Mouse (Mus musculus) mesoderm, embryonic 11.5 days (tissue): ENCODE data around the gene Gmppa.

ENCODE experiments used
- DNase-seq: peaks from one replicate; pipeline ENCODE4 v3.0.0-alpha.2; 2012; ENCODE audit warnings: low read depth, low spot score

Gene Gmppa

DNA sequence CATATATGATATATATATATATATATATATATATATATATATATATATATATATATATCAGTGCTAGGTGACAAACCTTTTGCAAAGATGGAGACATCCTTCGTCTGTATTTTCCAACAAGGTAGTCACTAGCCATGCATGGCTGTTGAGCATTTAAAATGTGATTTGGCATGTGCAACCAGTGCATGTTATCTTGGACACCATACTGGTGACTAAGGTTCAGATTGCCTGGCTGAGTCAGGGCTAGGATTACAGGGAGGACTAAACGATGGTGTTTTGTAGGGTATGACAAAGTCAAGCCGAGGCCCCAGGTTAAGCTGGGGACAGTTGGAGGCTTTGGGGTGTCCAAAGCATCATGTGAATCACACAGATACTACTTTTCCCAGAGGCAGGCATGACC is 19.7 kb downstream of the Gmppa start:
- DNase-seq: no peak

DNA sequence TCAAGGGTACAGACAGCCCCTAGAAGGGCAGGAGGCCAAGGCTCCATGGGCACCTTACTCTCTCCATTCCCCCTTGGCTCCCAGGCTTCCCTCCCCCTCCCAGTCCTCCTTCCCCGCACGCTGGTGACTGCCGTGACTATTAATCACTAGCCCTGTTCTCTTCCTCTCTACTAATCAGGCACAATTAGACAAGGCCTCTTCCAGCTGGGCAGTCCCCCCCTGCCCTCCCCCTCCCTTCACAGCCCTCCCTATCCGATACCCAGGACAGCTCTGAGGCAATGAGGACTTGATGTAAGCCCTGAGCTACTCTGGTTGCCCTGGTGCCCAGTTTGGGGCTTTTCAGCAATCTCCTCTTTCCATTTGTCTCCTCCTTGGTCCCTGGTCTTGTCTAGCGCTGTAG is 20.2 kb downstream of the Gmppa start:
- DNase-seq: no peak

DNA sequence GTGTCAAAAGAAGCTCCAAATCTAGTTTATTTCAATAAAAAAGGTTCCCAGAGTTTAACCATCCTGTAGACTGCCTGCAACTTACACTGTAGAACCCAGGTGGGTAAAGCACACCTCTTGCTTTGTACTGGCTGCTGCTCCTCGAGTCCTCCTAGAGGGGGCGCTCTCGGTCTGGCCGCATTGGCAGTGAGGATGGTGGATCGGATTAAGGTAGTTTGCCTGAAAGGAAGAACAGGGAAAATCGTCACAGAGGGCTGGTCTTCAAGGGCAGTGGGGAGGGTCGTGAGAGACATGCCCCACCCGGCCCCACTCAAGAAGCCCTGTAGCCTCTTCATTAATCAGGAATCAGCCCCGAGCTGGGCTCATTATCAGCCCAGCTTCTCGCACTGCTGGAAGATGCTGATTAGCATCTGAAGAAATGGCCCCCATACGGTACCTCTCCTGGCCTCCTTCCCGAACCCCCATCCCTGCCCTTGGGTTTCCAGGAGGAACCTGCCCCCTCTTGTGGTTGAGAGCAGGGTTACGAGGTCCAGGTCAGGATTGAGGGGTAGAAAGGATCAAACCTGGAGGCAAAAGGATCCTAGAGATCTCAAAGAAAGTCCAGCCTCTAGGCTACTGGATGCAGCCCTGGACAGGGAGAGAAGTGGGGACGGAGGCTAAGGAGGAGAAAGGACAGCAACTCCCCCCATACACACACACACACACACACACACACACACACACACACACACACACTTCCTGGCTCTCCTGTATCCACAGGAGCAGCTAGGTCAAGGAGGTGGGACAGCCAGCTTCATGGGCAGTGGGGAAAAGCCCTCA is 21.2 kb downstream of the Gmppa start:
- no peak for DNase-seq

DNA sequence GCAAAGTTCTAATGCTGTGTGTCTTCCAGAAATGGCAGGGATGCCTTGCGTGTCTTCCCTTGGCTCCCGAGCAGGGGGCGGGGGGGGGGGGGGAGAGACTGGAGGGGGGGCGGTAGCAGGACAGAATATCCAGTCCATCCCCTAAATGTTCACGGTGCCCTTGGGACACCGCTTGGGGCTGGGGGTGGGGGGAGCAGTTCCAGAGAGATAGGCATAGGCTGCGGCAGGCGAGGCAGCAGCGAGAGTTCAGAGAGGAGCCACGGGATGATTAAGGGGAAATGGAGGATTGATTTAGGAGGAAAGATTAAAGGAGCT is 21.9 kb downstream of the Gmppa start:
- peak; percentile 75 for DNase-seq

DNA sequence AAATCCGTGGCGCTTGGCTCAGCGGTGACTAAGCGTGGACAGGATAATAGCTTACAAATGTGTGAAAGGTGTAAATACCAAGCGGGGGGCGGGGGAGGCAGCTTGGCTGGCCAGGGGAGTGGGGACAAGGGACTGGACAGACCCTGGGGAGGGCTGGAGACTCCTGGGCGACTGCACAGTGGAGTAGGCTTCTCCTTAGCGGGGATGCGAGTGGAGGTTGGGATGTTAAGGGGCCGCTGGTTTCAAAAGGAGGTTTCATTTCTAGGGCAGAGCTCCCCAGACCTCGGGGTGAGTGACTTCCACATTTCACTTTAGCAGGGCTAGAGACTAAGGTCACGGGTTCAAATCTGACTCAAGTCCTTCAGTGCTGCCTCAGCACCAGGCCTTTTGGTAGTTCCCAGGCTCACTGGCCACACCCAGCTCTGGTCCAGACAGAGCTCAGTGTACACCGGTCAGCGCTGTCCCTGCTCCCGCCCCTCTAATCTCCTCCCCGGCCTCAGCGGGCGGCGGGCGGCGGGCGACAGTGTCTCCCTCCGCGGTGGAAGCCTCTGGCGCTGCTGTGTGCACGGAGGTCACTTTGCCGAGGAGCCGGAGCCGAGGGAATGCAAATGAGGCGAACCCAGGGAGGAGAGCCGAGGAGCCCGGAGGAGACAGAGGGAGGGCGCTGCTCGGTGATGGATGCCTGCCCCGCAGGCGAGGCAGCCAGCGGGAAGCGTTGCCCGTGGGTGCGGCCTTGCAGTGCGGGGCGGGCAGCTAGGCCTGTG is 22.5 kb downstream of the Gmppa start:
- DNase-seq: peak; percentile 72

DNA sequence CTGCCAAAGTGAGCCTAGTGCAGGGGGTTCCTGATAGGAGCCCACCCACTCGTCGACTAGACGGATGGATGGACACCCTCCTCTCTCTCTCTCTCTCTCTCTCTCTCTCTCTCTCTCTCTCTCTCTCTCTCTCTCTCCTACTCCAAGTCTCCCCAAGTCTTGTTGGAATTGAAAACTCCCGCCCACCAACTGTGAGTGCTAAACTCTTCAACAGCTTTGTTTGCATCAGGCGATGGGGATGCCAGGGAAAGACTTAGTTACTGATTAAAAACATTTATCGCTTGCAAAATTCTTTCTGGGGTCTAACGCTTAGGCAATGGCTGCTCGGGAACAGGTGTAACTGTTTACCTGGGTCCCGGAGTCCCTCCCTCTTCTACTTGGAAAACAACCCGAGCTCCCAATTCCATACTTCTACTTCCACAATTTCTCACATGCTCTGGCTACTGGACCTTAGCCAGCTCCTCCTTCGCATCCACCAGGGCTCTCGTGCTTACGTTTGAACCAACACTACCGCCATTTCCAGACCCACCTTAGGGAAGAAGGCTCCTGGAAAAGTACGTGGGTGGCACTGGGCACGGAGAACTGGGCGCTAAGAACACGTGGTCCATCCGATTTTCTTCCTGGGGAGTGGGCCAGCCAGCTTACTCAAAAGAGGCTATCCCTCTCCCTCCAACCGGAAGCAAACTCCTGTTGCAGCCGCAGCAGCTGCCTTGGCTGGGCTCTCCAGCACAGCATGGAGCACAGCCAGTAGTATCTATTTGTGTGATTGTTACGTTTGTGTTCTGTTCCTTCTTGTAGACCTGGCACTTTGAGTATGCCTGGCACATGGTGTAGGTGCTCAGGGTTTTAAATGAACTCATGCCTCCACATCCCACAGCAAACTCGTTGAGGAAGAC is 23.3 kb downstream of the Gmppa start:
- no peak for DNase-seq

DNA sequence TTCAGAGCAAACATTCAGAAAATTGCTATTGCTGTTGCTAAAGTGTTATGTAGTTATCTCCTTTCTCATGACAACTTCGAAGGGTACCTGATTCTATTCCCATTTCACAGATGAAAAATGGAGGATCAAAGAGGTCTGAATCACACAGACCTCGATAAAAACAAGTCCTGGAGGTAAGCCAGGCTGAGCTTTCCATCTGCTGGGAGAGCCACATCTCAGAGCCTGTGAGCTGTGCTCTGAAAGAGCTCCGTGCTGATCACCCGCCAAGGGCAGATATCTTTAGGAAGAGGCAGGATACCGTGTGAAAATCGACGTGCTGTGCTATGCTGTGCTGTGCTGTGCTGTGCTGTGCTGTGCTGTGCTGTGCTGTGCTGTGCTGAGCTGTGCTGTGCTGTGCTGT is 24.6 kb downstream of the Gmppa start:
- no peak for DNase-seq

DNA sequence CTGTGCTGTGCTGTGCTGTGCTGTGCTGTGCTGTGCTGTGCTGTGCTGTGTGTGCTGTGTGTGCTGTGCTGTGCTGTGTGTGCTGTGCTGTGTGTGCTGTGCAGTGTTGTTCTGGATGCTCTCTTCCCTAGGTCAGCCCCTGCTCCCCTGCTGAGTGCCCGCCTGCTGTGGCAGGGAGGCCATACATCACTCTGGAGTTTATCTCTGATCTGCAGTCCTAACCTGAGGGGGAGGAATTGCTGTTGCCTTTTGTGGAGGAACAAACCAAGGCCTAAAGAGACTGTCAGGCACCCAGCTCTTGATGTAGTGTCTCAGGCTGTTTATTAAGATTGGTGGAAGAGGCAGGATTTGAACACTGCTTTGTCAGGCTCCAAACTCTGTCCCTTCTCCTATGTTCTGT is 26.9 kb downstream of the Gmppa start:
- DNase-seq: no peak

DNA sequence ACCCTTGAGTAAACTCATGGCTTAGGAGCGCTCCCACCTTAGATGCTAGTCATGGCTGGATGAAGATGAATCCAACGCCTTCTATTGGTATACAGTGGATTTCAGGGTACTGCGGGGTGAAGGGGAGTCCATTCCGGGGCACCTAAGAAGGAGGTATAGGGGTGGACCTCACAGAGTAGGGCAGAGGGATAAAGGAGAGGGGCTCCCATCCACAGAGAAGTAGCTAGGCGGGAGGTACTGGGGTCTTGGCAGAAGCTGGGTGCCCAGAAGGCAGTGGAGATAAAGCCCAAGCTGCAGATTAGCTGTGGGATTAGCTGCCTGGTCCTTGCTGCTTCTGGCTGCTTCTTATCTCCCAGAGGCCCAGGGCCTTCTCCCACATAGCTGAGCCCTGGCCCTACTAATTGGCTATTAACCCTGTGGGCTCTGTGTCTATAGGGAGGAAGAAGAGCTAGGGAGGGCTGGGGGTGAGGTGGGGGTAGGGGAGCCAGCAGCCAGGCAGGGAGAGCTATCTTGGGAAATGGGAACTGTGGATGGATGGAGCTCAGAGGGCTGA is 28.0 kb downstream of the Gmppa start:
- no peak for DNase-seq

DNA sequence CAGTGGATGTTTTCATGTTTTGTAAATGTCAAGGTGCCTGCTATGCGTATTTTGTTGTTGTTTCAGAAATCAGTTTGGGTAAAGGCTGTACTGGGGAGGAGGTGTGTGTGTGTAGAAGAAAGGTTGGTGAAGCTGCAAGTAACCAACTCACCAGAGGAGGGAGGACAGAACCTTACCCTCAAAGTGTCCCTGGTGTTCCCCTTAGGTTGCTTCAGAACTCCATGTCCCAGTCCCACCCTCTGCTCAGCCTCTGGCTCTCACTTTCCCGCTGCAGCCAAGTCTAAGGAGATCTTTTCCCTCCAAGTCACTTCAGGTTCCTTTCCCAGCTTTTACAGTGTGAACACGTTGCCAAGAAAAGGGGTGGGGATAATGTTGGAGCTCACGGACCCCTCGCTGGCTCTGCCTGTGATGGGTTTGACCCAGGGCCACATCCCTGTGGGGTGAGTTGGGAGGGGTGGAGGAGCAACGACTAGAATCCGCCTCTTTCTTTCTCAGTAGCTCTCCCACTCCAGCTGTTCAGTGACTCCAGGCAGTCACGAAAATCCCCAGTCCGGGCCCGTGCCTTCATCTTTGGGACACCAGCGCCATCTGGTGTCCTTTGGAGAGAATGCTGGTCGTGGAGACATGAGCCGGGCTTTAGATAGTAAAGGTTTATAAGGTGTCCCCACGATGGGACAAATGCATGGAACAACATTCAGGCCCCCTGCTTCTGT is 31.6 kb downstream of the Gmppa start:
- DNase-seq: peak; percentile 88

DNA sequence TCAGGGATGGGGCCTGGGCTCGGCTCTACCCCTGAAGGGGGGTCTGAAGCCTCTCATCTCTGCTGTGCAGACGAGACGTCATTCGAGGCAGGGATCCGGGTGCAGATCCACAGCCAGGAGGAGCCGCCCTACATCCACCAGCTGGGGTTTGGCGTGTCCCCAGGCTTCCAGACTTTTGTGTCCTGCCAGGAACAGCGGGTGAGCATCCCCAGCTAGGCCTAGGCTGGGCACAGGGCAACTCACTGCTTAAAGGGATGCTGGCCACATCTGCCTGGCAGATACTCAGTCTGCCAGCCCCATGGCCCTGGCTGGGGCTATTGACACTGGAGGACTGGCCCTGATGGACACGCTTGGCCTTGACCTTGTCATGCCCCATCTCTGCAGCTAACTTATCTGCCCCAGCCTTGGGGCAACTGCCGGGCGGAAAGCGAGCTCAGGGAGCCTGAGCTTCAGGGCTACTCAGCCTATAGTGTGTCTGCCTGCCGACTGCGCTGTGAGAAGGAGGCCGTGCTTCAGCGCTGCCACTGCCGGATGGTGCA is 33.6 kb downstream of the Gmppa start:
- no peak for DNase-seq

DNA sequence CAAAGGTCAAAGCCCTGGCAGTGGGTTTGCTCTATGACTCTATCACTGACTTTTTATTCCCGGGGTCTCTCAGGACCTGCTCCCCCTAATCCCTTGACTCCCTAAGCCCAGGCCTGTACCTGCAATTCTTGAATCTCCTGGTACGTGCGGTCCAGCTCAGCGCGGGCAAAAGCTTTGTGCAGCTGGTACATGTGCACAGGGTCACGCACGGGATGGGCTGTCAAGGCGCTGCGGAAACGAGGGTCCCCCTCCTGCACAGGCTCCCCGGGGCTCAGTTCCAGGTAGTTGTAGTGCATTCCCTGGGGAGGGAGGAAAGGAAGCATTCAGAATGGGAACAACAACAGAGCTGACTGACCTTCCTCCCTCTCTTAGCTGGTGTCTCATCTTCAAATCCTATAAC is 40.7 kb downstream of the Gmppa start:
- DNase-seq: no peak

DNA sequence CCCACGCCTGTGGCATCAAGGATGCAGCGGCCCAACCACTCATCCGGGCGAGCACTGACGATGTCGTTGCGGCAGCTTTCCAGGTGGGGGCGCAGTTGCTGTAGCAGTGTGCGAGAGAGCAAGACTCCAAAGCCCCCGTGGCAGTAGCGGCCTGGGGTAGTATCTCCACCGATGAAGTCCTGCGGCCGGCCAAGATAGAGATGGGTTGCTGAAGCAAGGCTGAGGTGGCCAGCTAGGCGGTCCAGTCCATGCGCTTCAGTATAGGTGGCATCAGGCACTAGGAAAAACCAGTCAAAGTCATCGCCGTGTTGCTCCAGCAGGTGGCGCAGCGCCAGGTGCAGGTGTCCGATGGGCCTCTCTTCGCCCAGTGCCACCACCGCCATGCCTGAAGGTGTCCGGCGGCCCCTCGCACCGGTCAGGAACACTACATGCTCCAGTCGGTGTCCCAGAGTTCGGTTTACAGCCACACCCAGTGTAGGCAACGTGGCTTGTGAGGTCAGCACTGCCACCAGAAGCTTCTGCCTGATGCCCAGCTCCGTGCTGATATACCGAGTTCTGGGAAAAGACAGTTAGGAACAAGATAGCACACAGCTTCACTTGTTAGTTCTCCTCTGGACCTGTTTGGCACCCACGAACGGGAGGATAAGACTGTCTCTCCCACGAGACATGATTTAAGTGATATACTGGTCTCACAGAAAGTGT is 41.7 kb downstream of the Gmppa start:
- DNase-seq: peak; percentile 78

DNA sequence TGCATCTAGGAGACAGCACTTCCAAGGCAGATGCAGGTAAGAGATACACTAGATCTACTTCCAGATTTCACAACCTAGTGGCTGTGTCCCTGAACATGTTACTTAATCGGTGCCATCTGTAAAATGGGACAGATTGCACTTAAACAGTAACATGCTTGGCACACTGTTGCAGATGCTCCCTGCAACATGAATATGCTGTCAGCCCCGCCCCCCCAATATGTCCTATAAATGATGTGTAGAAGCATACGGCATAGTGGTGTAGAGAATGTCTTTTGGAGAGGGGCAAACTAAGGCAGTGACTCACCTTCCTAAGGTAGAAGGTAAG is 42.2 kb downstream of the Gmppa start:
- no peak for DNase-seq

DNA sequence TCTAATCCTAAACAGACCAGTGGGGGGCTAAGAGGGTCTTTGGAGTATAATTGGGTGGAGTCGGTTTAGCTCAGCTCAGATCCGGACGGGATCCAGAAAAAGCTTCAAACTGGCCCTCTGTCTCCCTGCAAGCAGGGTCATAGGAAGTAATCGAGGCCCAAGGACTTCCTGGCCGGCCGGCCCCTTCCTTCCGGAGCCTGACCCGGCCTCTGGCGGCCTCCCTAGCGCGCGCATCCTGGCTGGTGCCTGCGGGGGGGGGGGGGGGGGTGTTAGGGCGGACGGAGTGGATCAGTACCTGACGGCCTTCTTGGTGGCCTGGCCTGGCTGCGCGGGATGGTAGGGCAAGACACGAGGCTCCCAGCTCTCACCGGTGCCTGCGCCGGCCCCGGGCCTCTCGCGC is 42.8 kb downstream of the Gmppa start:
- no peak for DNase-seq

DNA sequence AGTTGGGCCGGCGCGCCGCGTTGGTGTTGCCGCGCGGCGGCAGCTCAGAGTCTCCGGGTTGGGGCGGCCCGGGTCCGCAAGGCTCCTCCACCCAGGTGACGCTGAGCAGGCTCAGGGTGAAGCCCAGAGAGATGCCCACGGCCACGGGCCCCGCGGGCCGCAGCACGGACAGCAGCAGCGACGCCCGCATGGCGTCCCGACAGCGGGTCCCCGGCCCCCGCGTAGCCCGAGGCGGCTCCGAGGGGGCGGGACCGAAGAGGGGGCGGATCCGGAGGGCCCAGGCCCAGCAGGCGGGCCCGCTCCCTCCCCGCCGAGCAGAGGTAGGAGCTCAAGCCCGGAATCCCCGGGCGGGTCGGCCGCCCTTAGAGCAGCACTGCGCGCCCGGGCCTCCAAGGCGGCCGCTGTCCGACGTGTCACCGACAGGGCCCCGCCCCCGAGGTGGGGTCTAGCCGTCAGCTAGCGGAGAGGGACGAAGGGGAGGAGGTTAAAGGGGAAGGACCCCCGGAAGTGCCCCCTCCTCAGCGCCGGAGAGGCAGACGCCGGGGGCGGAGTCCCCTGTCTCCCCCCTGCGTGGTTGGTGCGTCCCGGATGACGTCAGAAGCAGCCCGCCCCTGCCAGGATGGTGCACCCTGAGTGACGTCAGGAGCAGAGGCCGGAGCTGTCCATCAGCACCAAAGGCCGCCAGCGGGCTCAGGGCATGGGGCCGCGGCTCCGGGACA is 43.3 kb downstream of the Gmppa start, which contains the start of the genes Chpf and Tmem198:
Gene Chpf (minus strand): TSS at position 392 of the 719 bp plus-strand sequence.
Gene Tmem198 (plus strand): TSS at position 617 of the 719 bp plus-strand sequence.
- DNase-seq: peak; percentile 98

DNA sequence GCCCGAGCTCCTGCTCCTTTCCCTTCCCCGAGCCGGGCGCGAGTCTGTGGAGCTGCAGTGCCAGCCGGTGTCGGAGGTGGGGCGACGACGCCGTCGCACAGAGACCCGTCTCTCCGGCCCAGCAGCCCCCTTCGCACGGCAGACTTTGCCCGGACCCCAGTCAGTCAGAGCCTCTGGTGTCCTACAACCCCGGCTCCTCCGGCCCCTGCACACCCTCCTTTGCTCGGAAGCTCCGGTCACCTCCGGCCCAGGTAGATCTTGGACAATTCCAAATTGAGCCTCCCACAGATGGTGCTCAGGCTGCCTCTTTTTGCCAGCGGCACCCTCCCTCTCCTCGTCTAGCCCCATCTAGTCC is 43.9 kb downstream of the Gmppa start:
- DNase-seq: no peak

DNA sequence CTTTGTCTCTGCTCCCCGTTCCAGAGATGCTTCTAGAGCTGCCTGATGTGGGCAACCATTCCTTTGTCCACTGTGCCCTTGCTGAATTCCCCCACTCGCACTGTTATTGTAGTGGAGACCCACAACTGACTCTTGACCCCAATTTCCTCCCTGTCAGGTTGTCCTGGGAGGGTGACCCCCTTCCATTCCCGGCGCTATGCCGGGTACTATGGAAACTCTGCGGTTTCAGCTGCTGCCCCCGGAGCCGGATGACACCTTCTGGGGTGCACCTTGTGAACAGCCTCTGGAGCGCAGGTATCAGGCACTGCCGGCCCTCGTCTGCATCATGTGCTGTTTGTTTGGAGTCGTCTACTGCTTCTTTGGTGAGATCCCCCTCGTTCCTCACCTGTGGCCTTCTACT is 44.3 kb downstream of the Gmppa start:
- no peak for DNase-seq

DNA sequence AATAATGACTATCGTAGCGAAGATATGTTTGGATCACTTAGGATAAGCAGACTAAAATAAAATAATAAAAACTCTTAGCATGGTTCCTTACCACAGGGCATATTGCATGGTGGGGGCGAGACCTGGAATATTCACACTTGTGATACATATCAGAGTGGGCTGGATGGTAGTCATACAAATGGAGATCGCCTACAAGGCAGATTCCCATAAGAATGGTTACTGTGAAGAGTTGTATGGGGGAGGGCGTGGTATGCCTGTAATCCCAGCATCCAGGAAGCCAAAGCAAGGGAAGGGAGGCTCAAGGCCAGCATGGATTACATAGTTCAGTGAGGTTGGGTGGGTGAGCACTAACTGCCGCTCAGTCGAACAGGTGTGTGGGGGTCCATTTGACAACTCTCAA is 45.0 kb downstream of the Gmppa start:
- DNase-seq: no peak

DNA sequence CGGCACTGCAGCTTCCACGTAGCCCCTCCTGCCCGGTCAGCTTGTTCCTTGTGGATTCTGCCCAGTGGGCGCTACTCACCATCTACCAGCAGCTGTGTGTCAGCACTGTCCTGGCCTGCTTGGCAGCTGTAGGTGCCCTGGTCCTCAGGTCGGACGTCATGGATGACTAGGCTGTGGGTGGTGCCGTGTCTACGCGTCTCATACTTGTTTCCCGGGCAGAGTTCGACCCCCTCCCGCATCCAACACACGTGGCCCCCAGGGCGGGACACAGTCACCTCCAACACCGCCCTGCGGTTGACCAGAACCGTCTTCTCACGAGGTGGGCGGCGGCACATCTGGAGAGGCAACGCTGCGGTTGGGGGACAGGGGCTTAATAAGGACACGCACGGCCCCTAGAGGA is 50.8 kb downstream of the Gmppa start:
- no peak for DNase-seq
